Mouse (Mus musculus) natural killer cell, adult 2 months (primary cell): Measurements from ENCODE around the gene Nudt4.

Experiments used
- DNase-seq, 2 experiments: peaks; one replicate each; pipeline ENCODE4 v3.0.0; 2022; ENCODE audit warnings: low spot score in 2 of 2

The Nudt4 gene

DNA sequence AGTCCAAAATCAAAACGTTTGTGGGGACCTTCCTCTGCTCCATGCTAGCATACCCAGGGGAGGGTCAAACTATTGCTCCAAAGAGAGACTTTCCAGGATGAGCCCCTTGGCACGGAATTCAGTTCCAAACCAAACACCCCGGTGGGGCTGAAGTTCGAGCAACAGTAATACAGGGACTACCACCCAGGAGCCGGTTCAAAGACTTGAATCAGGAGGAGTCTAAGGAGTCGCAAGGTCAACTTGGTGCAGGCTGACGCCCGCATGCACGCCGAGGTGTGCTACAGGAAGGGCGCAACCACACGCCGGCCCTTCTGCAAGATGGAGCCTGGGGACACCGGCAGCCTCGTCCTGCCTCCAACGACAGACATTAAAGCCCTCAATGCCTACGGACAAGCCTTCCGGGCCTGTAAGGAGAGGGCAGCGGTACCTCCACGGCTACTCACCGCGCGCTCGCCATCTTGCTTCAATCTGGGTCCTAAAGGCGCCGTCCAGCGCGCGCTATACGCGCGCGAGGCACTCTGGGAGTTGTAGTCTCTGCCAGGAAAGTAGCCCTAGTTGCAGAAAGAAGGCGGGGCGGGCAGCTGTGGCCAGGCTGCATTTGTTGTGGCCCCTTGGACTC is 62.4 kb downstream of the Nudt4 start, which contains the start of gene Mrpl42:
Gene Mrpl42, minus strand, starts transcription at position 478 of the 619 bp plus-strand sequence.
- DNase-seq: peak; percentile 68 to 70

DNA sequence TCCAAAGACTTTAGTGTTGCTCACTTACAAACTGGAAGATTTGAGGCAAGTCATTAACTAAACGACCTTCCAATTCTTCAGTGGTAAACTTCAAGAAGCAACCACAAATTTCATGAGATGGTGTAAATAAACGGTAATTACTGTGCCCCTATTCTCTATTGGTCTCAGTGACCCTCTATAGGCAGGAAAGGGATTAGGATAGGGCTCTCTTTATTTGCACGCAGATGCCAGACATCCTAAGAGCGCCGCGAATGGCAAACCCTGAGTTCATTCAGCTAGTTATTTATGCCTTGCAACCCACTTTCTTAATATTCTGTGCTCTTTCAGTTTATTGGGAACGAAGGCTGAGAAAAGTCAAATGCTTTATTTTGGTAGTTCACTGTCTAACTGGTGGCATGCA is 62.9 kb downstream of the Nudt4 start:
- no peak for DNase-seq
